Mouse (Mus musculus) embryonic stem cell, embryonic (primary cell): ENCODE results near the gene Cdcp2.

Source experiments
- CTCF ChIA-PET, 4 experiments: fragments of 300-600 bp in 2 of 4; fragments of 350-600 bp in 2 of 4; sonication (Branson Sonifier 250); formaldehyde crosslinking; loops; one replicate each; lab custom pipeline; 2022; ENCODE audit warnings: inconsistent platforms in 2 of 4; lab: Charles Lee
- POLR2A ChIA-PET, 4 experiments: fragments of 300-600 bp in 2 of 4; fragments of 350-600 bp in 2 of 4; sonication (Branson Sonifier 250); formaldehyde crosslinking; loops; one replicate each; lab custom pipeline; 2022; ENCODE audit warnings: antibody characterized with exemption in 4 of 4, inconsistent platforms in 1 of 4; lab: Charles Lee

The Cdcp2 gene

DNA sequence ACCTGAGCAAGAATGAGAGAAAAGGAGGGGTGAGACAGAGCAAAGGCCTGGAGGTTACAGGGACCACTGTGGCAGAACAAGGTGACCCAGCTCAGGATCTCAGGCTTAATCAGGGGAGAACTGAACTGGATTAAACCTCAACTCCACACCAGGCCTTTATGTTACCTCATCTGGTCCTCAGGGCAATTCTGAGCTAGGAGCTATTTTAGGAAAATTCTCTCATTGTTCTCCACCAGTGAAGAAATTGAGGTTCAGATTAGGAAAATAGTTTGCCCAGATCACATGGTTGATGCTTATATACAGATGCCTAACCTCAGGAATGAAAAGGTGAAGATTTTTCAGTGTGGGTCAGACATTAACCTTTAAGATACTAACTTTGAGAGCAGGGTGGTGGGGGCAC lies 17.0 kb upstream of the Cdcp2 start:
- CTCF ChIA-PET = interaction anchor here in 1 of 4 experiments (0.6 kb wide), 1 partner anchor 84 kb away, joined by 3 read pairs; no protein-coding TSS in a partner anchor

DNA sequence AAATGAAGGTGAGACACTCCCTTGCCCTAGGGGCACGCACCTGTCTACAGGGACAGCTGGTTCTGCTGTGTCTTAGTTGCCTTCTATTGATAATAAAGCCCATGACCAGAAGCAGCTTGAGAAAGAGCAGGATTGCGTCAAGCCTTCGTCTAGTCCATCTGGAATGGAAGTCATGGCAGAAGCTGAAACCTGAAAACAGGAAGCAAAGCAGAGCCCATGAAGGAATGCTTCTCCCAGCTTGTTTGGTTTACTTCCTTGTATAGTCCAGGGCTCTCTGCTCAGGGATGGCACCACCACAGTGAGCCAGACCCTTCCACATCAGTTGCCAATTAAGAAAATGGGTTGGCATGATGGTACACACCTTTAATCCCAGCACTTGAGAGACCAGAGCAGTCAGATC lies 14.5 kb upstream of the Cdcp2 start:
- CTCF ChIA-PET = interaction anchor here in 2 of 4 experiments (0.5 to 0.9 kb wide), 2 partner anchors 20 to 292 kb away, joined by 3 to 6 read pairs; no protein-coding TSS in a partner anchor
- POLR2A ChIA-PET = interaction anchor here in 1 of 4 experiments (1.1 to 1.4 kb wide), 3 partner anchors 10 to 330 kb away, joined by 3 read pairs; no protein-coding TSS in a partner anchor

More for the DNA sequence above, 17.0 kb upstream of the Cdcp2 start:
- POLR2A ChIA-PET = no interaction called here

DNA sequence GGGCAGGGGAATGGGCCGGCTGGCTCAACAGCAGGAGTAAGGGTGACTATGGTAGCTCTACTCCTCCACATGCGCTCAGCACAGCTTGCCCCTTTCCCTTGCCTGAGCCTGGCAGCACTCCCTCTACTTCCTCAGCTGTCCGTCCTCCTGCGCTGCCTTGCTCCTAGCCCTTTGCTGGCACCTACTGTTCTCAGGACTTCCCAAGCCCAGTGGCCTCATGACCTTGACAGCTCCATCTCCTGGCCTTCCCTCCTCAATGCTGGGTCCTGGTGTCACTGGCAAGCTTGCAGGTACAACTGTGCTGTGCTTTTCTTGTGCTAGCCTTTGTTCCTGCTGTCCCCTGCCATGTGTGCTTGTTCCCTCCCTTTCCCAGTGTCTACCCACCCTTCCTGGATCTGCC lies 13.6 kb upstream of the Cdcp2 start:
- ChIA-PET CTCF (interaction anchor here in 2 of 4 experiments (0.5 to 0.6 kb wide), 2 partner anchors 56 to 93 kb away, joined by 3 read pairs; no protein-coding TSS in a partner anchor), POLR2A (interaction anchor here in 1 of 4 experiments (0.9 kb wide), 1 partner anchor 26 kb away, joined by 3 read pairs; no protein-coding TSS in a partner anchor)

DNA sequence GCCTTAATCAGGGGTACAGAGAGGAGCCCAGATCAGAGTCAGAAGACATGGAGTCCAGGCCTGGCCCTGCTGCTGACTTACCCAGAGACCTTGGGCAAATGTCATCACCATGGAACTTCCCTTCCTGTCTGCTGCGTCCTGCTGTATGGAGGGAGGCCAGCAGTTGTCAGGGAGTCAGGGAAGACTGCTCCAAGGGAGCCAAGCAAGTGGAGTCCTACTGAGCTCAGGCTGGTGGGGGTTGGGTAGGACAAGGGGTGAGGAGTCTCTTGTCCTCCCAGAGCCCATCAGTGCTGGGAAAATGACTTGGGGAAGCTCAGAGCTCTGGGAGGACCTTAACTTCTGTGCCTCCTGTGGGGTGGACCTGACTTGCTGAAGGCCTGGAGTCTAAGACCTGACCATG lies 12.3 kb upstream of the Cdcp2 start:
- ChIA-PET CTCF (interaction anchor here in 3 of 4 experiments (0.5 to 1.8 kb wide), 6 partner anchors 9 to 225 kb away, joined by 3 to 10 read pairs (median 4); no protein-coding TSS in a partner anchor), POLR2A (interaction anchor here in 2 of 4 experiments (0.8 to 2.9 kb wide), 8 partner anchors 9 to 237 kb away, joined by 3 to 11 read pairs (median 4); partner anchors contain the start of genes Cyb5rl (in 1 of the 2) and Mrpl37 (in 1 of the 2))

DNA sequence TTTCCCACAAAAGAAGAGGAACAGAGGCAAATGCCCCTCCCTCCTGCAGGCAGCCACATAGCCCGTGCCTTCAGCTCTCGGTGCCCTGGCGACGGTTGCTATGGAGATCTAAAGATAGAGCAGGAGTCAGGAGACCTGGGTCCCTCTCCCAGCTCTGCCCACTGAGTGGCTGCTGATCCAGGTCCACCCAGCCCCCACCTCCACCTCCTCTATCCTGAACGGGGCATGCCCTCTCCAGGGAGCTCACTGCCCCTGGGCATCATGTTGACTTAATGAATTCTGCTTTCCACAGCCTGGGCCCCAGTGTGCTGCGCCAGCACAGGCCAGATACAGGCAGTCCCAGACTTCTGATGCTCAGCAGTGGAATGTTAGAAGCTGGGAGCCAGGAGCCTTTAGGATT lies 11.8 kb upstream of the Cdcp2 start:
- POLR2A ChIA-PET = interaction anchor here in 3 of 4 experiments (0.5 to 2.9 kb wide), 15 partner anchors 9 to 1375 kb away, joined by 3 to 11 read pairs (median 3); partner anchors contain the start of genes Cyb5rl (in 1 of the 3) and Mrpl37 (in 1 of the 3)
- CTCF ChIA-PET = interaction anchor here in 3 of 4 experiments (0.5 to 1.8 kb wide), 7 partner anchors 9 to 275 kb away, joined by 3 to 10 read pairs (median 3); no protein-coding TSS in a partner anchor

DNA sequence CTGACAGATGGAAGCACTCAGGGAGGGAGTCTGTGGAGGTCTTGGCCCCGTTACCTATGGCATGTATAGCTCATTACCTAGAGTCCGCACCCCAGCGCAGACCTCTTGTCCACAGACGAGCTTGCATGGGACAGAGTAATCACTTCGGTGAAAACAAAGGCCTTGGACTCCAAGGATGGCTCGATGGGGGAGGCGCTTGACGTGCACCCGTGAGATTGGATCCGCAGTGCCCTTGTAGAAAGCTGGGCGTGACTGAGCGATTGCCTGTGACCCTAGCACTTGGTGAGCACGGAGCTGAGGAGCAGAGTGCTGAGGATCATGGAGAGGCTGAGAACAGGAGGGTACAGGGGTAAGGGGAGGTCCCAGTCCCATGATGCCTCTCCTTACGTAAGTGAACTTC lies 5.0 kb upstream of the Cdcp2 start:
- CTCF ChIA-PET = interaction anchor here in 2 of 4 experiments (0.6 to 1.0 kb wide), 2 partner anchors 30 to 1027 kb away, joined by 3 to 19 read pairs; no protein-coding TSS in a partner anchor

DNA sequence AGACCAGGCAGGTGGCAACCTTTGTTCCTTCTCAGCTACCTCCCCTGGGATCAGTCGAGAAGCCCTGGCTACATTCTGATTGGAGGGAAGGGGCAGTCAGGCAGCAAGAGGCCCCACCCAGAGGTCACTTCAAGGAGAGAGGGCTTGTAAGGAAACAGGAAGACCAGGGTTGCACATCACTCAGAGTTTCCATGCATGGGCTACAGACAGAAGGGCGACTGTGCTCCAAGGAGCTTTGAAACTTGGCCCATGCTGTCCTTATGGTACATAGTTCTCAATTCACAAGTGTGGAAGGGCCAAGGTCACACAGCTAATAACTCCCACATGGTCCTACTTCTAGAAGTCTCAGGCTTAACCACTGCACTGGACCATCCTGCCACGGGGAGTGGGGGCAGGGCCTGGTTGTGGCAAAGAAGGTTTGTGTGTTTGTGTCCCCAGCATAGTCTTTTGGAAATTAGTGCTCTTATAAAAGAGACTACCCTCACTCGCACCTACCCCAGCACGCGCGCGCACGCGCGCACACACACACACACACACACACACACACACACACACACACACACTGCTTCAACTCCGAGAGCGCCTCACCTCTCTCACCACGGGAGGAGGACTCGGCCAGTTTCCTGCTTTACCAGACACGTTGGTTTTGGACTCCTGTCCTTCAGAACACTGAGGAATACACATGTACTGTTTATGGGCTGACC lies 2.1 kb upstream of the Cdcp2 start:
- POLR2A ChIA-PET = interaction anchor here in 2 of 4 experiments (0.6 to 2.1 kb wide), 7 partner anchors 9 to 589 kb away, joined by 3 to 11 read pairs (median 3); partner anchors contain the start of gene Dmrtb1 (in 1 of the 2)
- CTCF ChIA-PET = interaction anchor here in 1 of 4 experiments (1.2 kb wide), 1 partner anchor 10 kb away, joined by 4 read pairs; no protein-coding TSS in a partner anchor

More for the DNA sequence above, 5.0 kb upstream of the Cdcp2 start:
- POLR2A ChIA-PET = interaction anchor here in 3 of 4 experiments (0.5 to 1.3 kb wide), 10 partner anchors 9 to 430 kb away, joined by 3 to 5 read pairs (median 3); no protein-coding TSS in a partner anchor

DNA sequence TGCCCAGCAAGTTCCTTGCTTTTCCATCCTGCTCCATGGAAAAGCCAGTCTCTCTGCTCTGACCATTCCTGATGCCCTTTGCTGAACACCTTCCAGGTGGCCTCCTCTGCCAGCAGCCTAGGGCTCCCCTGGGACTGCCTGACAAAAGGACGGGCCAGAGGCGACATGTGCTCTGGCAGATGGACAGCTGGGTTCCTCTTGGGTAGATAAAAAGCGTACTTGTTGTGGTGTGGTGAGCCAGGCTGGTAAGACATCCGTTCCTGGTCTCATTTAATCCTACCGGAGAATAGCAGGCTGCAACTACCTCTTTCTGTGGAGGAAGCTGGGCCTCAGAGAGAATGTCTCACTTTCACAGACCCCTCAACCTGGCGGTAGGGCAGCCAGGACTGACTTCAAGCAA lies 648 bp upstream of the Cdcp2 start:
- ChIA-PET CTCF (no interaction called here), POLR2A (interaction anchor here in 2 of 4 experiments (0.9 to 2.1 kb wide), 2 partner anchors 11 to 32 kb away, joined by 4 to 11 read pairs; no protein-coding TSS in a partner anchor)

DNA sequence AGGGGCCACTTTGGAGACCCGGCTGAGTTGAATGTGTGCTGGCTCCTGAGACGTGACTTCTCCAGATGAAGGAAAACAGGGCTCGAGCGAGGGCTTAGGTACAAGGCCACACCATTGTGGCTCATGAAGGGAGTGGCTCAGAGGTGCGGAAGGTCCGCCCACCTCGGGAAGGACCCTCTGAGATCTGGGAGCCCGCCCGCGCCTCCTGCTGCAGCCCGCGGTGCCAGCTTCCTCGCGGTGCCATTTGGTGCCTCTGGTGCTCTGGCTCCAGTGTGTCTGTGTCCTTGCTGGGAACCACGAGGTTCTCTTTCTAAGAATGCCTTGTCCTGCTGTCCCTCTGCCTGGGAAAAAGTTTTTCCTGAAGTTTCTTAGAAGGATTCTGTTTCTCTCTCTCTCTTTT lies 1.2 kb downstream of the Cdcp2 start:
- CTCF ChIA-PET = interaction anchor here in 3 of 4 experiments (0.5 to 1.8 kb wide), 4 partner anchors 10 to 262 kb away, joined by 3 to 6 read pairs (median 4); no protein-coding TSS in a partner anchor
- POLR2A ChIA-PET = interaction anchor here in 3 of 4 experiments (0.7 to 2.7 kb wide), 8 partner anchors 10 to 824 kb away, joined by 3 to 14 read pairs (median 3); no protein-coding TSS in a partner anchor

DNA sequence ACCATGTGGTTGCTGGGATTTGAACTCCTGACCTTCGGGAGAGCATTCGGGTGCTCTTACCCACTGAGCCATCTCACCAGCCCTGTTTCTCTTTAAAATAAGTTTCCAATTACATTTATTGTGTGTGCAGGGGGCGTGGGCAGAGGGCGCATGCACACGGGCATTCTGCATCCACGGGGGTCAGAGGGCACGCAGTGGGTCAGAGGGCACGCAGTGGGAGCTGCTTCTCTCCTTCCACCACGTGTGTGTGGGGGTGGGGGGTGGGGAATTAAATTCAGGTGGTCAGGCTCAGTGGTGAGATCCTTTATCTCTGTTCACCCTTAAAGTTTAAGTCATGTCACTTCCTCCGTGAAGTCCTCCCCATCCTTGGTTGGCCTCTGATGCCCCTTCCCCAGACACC lies 1.7 kb downstream of the Cdcp2 start:
- ChIA-PET CTCF (interaction anchor here in 3 of 4 experiments (0.6 to 1.8 kb wide), 3 partner anchors 9 to 65 kb away, joined by 3 to 6 read pairs (median 4); no protein-coding TSS in a partner anchor), POLR2A (interaction anchor here (0.6 to 2.7 kb wide), 11 partner anchors 9 to 299 kb away, joined by 3 to 14 read pairs (median 4); no protein-coding TSS in a partner anchor)

DNA sequence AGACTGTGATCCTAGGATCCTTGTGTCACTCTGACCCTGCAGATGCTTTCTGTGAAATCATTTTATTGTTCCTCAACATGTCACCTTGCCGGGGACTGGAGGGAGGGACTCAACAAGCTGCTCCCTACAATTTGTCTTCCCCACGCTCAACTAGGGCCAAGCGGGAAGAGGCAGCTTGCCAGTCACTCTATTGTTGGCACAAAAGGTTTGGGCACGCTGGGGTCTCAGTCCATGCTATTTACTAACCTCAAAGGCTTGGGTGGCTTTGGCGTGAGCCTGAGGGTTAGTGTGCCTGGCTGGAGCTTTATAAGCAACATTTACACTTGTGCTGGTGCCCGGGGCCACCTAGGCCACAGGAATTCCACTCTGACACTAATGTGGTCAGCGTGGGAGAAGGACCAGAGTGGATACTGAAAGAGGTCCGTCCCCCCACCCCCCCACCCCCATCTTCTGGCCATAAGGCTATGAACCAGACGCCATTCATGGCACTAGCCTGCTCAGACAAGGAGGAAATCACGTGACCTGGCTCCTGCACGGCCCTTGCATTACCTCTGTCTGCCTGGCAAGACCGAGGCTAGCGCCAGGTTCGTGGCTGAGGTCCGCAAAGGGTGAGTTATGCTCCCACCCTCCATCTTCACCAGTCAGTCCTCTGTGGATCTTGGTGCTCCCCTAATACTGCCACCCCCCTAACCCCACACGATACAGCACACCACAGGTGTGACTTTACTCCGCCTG lies 2.3 kb downstream of the Cdcp2 start:
- ChIA-PET CTCF (interaction anchor here in 2 of 4 experiments (0.6 to 1.8 kb wide), 4 partner anchors 10 to 299 kb away, joined by 3 to 6 read pairs (median 4); no protein-coding TSS in a partner anchor), POLR2A (interaction anchor here (0.6 to 2.7 kb wide), 9 partner anchors 9 to 300 kb away, joined by 3 to 14 read pairs (median 4); no protein-coding TSS in a partner anchor)

DNA sequence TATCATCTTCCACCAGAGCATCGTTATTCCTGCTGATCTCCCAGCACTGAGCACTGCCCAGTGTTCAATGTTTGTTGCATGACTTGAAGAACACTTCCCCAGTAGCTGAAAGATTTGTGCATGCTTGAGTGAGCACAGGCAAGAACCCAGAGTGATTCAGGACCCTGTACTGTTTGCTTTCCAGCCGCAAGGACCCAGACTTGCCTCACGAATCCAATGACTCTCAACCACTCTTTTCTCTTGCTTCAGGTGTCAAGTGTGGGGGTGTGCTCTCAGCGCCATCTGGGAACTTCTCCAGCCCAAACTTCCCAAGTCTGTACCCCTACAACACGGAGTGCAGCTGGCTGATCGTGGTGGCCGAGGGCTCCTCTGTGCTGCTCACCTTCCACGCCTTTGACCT lies 5.5 kb downstream of the Cdcp2 start:
- CTCF ChIA-PET = interaction anchor here in 1 of 4 experiments (0.6 kb wide), 1 partner anchor 321 kb away, joined by 4 read pairs; no protein-coding TSS in a partner anchor
- POLR2A ChIA-PET = interaction anchor here in 3 of 4 experiments (0.6 to 1.4 kb wide), 3 partner anchors 10 to 47 kb away, joined by 3 read pairs; no protein-coding TSS in a partner anchor

DNA sequence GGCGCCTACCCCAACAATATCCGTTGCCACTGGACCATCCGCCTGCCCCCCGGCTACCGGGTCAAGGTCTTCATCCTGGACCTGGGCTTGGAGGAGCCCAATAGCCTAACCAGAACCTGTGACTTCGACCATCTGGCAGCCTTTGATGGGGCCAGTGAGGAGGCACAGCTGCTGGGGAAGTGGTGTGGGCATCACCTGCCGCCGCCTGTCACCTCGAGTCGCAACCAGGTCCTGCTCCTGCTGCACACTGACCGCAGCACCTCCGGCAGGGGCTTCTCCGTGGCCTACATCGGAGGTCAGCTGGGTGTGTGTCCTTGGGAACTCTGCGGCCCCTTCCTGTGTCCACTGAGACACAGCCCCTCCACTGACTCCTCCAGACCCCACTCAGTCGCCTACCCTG lies 10.1 kb downstream of the Cdcp2 start:
- ChIA-PET CTCF (no interaction called here), POLR2A (interaction anchor here in 2 of 4 experiments (0.6 to 1.3 kb wide), 4 partner anchors 24 to 752 kb away, joined by 3 to 4 read pairs (median 4); no protein-coding TSS in a partner anchor)

DNA sequence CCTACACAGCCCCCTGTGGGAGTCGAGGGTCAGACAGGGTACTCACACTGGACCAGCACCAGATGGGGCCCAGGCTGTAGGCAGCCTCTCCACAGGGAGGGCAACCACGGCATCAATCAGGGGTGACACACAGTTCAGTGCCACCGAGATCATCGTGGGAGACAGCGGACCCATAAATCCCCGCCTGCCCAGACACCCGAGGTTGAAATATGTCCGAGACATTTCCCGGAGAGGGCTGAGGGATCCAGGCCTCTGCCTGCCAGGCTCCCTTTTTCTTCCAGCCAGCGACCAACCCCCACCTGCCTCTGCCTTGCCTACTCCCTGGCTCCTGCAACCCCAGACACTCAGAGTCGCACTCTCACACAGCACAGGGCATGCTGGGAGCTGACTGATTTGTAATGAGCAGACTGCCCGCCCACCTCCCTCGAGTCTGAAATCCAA lies 11.6 kb downstream of the Cdcp2 start:
- POLR2A ChIA-PET = interaction anchor here in 3 of 4 experiments (0.7 to 3.0 kb wide), 10 partner anchors 10 to 207 kb away, joined by 3 to 14 read pairs (median 4); partner anchors contain the start of genes Tceanc2 (in 2 of the 3) and Tmem59 (in 2 of the 3)
- CTCF ChIA-PET = interaction anchor here in 3 of 4 experiments (0.6 to 1.5 kb wide), 5 partner anchors 11 to 308 kb away, joined by 3 to 4 read pairs (median 4); no protein-coding TSS in a partner anchor

DNA sequence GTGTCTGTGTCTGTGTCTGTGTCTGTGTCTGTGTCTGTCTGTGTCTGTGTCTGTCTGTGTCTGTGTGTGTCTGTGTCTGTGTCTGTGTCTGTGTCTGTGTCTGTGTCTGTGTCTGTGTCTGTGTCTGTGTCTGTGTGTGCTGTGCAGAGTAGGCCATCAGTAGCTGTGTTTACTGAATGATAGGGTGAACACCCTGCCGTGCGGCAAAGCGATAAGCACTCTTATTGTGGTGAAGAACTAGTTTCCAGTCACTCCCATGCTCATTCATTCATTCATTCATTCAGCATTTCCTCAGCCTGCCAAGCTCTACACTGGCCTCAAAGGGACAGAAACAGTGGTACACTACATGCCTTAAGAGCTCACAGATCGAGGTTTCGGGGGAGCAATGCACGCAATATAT lies 12.5 kb downstream of the Cdcp2 start:
- CTCF ChIA-PET = interaction anchor here in 1 of 4 experiments (1.5 kb wide), 1 partner anchor 309 kb away, joined by 3 read pairs; no protein-coding TSS in a partner anchor
- POLR2A ChIA-PET = interaction anchor here in 3 of 4 experiments (0.6 to 3.0 kb wide), 11 partner anchors 9 to 208 kb away, joined by 3 to 14 read pairs (median 3); partner anchors contain the start of genes Tceanc2 (in 2 of the 3) and Tmem59 (in 2 of the 3)

DNA sequence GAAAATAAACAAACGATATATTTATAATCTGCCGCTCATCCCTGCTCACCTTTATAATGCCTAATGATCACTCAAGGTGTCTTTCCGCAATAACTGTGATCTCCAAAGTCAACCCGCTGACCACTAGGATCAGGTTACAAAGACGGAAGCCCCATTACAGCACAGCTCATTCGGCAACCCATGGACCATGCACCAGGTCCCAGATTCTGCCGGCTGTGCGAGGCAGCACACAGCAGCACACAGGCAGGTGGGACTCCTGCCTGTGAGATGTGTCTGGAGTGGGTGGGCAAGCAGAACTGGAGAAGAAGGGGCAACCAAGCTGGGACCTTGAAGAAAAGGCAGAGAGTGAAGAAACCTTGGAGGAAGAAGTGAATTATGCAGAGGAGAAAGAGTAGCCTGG lies 17.6 kb downstream of the Cdcp2 start:
- ChIA-PET POLR2A (interaction anchor here in 1 of 4 experiments (0.6 to 1.4 kb wide), 3 partner anchors 9 to 188 kb away, joined by 3 to 4 read pairs (median 3); no protein-coding TSS in a partner anchor), CTCF (no interaction called here)
